Mouse (Mus musculus) bone marrow macrophage, adult 2 months (primary cell): Measurements from ENCODE around the gene Kyat1.

Source experiments
- CTCF ChIP-seq: IDR thresholded peaks from 2 replicates; pipeline ENCODE4 v1.5.1; 2012; ENCODE audit warnings: low read depth, mild to moderate bottlenecking, low read length, moderate library complexity
- POLR2A ChIP-seq: IDR thresholded peaks from 2 replicates; pipeline ENCODE4 v1.6.1; 2012; ENCODE audit warnings: mild to moderate bottlenecking, low read depth, low read length, borderline replicate concordance

- TF ChIP-seq POLR2A (no peak), CTCF (no peak)
Measured at GRCm38 (mm10) chr2:30211408-30212168, 5.9 kb upstream of the Kyat1 start.
